Mouse (Mus musculus): Measurements from ENCODE around the gene Krtap5-2. TPM values are rescaled to one million over a fixed set of nuclear protein-coding genes. Genes with fewer than 3 reads are reported as not detected.
"Not testable (repeated sequence)": the region's sequence is repeated elsewhere in the genome, so short reads cannot be mapped to it uniquely, and the experiment has no call there.

Krtap5-2 gene
- total RNA-seq, 2 experiments from 2014 or later: not detected

DNA sequence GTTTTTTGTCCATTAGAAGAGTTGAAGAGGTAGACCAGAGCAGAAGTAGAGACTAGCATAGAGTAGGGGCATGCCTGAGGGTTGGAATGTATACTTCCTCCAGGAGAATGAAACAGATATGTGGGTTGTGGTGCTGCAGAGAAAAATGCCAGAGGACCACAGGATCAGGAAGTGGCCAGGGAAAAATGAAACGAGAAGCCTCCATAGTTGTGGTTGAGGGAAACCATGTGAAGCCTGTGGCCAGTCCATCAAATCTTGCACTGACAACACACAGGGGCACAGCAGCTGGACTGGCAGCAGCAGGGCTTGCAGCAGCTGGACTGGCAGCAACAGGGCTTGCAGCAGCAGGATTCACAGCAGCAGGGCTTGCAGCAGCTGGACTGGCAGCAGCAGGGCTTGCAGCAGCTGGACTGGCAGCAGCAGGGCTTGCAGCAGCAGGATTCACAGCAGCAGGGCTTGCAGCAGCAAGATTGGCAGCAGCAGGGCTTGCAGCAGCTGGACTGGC, 32.2 kb downstream of the Krtap5-2 start:
- not testable (repeated sequence) for ATAC-seq (replicated peaks; ENCODE audit: low FRiP score, poor library complexity, severe bottlenecking)

DNA sequence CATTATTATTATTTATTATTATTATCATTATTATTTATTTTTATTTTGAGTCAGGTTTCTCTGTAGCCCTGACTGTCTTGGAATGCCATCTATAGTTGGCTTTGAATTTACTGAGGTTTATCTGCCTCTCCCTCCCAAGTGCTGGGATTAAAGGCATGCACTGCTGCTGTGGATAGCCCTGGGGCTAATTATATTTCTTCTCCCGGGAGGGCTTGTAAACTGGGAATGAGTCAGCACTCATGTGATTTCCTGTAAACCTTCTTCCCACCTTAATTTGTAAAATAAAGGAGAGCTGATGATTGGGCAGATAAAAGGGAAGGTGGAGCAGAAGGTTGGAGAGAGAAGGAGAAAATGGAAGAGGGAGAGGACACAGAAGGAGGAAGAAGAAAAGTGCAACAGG, 35.1 kb downstream of the Krtap5-2 start:
- no peak for ATAC-seq (replicated peaks; ENCODE audit: low FRiP score, poor library complexity, severe bottlenecking)

DNA sequence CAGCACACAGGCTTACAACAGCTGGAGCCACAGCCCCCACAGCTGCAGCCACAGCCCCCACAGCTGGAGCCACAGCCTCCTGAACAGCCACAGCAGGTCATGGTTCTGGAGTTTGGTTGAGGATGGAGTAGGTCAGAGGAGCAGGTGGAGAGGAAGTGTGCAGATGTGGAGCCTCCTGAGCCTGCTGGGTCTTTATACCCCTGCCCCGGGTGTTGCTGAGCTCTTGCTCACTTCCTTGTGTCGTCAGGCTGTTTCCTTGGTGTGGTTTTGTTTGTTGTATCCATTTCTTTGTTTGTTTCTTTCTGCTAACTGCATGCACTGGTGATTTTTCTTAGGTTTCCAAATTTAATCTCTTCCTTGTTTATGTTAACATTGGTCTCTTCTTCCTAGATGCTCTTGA, 39.9 kb downstream of the Krtap5-2 start, which contains the start of gene Gm39115:
Gene Gm39115, minus strand, starts transcription at position 101 of the 400 bp plus-strand sequence.
- not testable (repeated sequence) for ATAC-seq (replicated peaks; ENCODE audit: low FRiP score, poor library complexity, severe bottlenecking)

DNA sequence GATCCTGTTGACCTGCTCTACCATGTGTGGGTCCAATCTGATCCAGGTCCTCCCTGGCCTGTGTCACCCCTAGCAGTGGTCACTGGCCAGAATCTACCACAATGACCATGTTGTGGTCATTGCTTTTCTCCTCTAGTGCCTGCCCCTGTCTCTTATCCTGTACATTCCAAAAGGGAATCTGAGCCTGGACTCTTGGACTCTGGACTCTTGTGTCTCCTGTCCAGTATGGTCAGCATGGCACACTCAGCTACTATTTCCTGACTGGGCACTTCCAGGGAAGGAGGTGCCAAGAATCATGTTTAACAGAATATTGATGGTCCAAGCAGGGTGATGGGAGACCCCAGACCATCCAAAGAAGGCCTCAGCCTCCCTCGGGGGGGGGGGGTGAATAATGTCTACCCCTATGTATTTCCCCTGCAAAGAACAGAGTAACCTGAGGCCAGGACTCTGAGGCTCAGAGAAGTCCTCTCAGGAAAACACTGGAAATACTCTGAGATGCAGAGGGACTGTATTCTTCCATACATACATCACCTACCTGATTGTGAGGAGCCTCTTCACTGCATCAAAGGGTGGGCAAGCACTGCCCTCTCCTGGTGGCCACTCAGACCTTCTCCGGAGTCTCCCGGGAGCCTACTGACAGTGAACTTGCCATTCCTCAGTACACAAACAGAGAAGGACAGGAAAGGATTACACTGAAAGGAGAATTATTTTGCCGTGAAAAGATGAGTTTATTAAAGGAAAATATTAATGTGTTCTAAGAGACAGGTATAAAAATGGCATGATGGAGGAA, 41.4 kb downstream of the Krtap5-2 start:
- ATAC-seq (replicated peaks; ENCODE audit: low FRiP score, poor library complexity, severe bottlenecking): no peak

DNA sequence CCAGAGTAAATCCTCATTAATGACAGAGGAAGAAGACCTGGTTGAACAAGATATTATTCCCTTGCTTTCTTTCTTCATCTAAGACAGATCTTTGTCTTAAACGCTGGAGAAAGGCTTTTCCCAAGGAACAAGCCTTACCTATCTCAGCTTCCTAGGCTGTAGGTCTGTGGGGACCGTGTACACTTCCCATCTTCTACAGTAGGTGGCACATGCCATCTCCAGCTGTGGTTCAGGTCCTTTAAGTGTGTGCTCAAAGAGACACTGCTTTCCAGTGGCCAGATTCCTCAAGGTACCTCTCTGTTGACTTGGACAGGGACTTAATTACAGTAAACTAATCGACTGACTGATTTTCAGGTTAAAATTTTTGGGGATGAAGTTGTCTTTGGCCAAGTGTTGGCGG, 47.0 kb downstream of the Krtap5-2 start:
- no peak for ATAC-seq (replicated peaks; ENCODE audit: low FRiP score, poor library complexity, severe bottlenecking)

Other genes with a start within 250 kb of the Krtap5-2 start
- gene Brsk2, start 226.3 kb downstream of the Krtap5-2 start, total RNA-seq (2015; ENCODE audit: low replicate concordance): not detected in 2 replicates
- gene Brsk2, start 226.3 kb downstream of the Krtap5-2 start, total RNA-seq (2017; ENCODE audit: low replicate concordance): not detected in 2 replicates
- 67.1 and 69.6 TPM in 2 replicates for gene Mob2, start 114.9 kb downstream of the Krtap5-2 start, total RNA-seq (2015; ENCODE audit: low replicate concordance)
- 75.1 and 76.9 TPM in 2 replicates for gene Mob2, start 114.9 kb downstream of the Krtap5-2 start, total RNA-seq (2017; ENCODE audit: low replicate concordance)
- 13.3 and 22.2 TPM in 2 replicates for gene Dusp8, start 80.2 kb downstream of the Krtap5-2 start, total RNA-seq (2015; ENCODE audit: low replicate concordance)
- gene Dusp8, start 80.2 kb downstream of the Krtap5-2 start, total RNA-seq (2017; ENCODE audit: low replicate concordance): 14.7 and 15.9 TPM in 2 replicates
- gene Gm45618, start 55.3 kb downstream of the Krtap5-2 start, total RNA-seq (2015; ENCODE audit: low replicate concordance): not detected in 2 replicates
- gene Gm45618, start 55.3 kb downstream of the Krtap5-2 start, total RNA-seq (2017; ENCODE audit: low replicate concordance): not detected in 2 replicates
- gene Gm39115, start 40.0 kb downstream of the Krtap5-2 start, total RNA-seq (2015; ENCODE audit: low replicate concordance): not detected in 2 replicates
- gene Gm39115, start 40.0 kb downstream of the Krtap5-2 start, total RNA-seq (2017; ENCODE audit: low replicate concordance): not detected in 2 replicates
- gene Gm45337, start 31.4 kb downstream of the Krtap5-2 start, total RNA-seq (2015; ENCODE audit: low replicate concordance): not detected in 2 replicates
- not detected in 2 replicates for gene Gm45337, start 31.4 kb downstream of the Krtap5-2 start, total RNA-seq (2017; ENCODE audit: low replicate concordance)
- gene Gm29735, start 18.9 kb downstream of the Krtap5-2 start, total RNA-seq (2015; ENCODE audit: low replicate concordance): not detected in 2 replicates
- gene Gm29735, start 18.9 kb downstream of the Krtap5-2 start, total RNA-seq (2017; ENCODE audit: low replicate concordance): not detected in 2 replicates
- gene Gm4553, start 10.3 kb downstream of the Krtap5-2 start, total RNA-seq (2015; ENCODE audit: low replicate concordance): not detected in 2 replicates
- not detected in 2 replicates for gene Gm4553, start 10.3 kb downstream of the Krtap5-2 start, total RNA-seq (2017; ENCODE audit: low replicate concordance)
- not detected in 2 replicates for gene Gm10153, start 14.4 kb upstream of the Krtap5-2 start, total RNA-seq (2015; ENCODE audit: low replicate concordance)
- gene Gm10153, start 14.4 kb upstream of the Krtap5-2 start, total RNA-seq (2017; ENCODE audit: low replicate concordance): not detected in 2 replicates
- not detected in 2 replicates for gene Krtap5-3, start 25.4 kb upstream of the Krtap5-2 start, total RNA-seq (2015; ENCODE audit: low replicate concordance)
- gene Krtap5-3, start 25.4 kb upstream of the Krtap5-2 start, total RNA-seq (2017; ENCODE audit: low replicate concordance): not detected in 2 replicates
- not detected in 2 replicates for gene Gm7579, start 35.9 kb upstream of the Krtap5-2 start, total RNA-seq (2015; ENCODE audit: low replicate concordance)
- not detected in 2 replicates for gene Gm7579, start 35.9 kb upstream of the Krtap5-2 start, total RNA-seq (2017; ENCODE audit: low replicate concordance)
- not detected in 2 replicates for gene Krtap5-5, start 54.0 kb upstream of the Krtap5-2 start, total RNA-seq (2015; ENCODE audit: low replicate concordance)
- not detected in 2 replicates for gene Krtap5-5, start 54.0 kb upstream of the Krtap5-2 start, total RNA-seq (2017; ENCODE audit: low replicate concordance)
- gene Gm40460, start 65.1 kb upstream of the Krtap5-2 start, total RNA-seq (2015; ENCODE audit: low replicate concordance): not detected in 2 replicates
- gene Gm40460, start 65.1 kb upstream of the Krtap5-2 start, total RNA-seq (2017; ENCODE audit: low replicate concordance): not detected in 2 replicates
- not detected in 2 replicates for gene Gm2431, start 82.3 kb upstream of the Krtap5-2 start, total RNA-seq (2015; ENCODE audit: low replicate concordance)
- gene Gm2431, start 82.3 kb upstream of the Krtap5-2 start, total RNA-seq (2017; ENCODE audit: low replicate concordance): not detected in 2 replicates
- not detected in 2 replicates for gene Gm4559, start 98.4 kb upstream of the Krtap5-2 start, total RNA-seq (2015; ENCODE audit: low replicate concordance)
- not detected in 2 replicates for gene Gm4559, start 98.4 kb upstream of the Krtap5-2 start, total RNA-seq (2017; ENCODE audit: low replicate concordance)
- not detected in 2 replicates for gene Krtap5-1, start 121.1 kb upstream of the Krtap5-2 start, total RNA-seq (2015; ENCODE audit: low replicate concordance)
- not detected in 2 replicates for gene Krtap5-1, start 121.1 kb upstream of the Krtap5-2 start, total RNA-seq (2017; ENCODE audit: low replicate concordance)
- not detected in 2 replicates for gene Krtap5-4, start 127.5 kb upstream of the Krtap5-2 start, total RNA-seq (2015; ENCODE audit: low replicate concordance)
- not detected in 2 replicates for gene Krtap5-4, start 127.5 kb upstream of the Krtap5-2 start, total RNA-seq (2017; ENCODE audit: low replicate concordance)
- gene Ifitm10, start 197.7 kb upstream of the Krtap5-2 start, total RNA-seq (2015; ENCODE audit: low replicate concordance): 1.0 and 1.2 TPM in 2 replicates
- gene Ifitm10, start 197.7 kb upstream of the Krtap5-2 start, total RNA-seq (2017; ENCODE audit: low replicate concordance): 0.42 TPM in 1 of 2 replicates, not detected in the other
- not detected in 2 replicates for gene Gm49369, start 206.7 kb upstream of the Krtap5-2 start, total RNA-seq (2015; ENCODE audit: low replicate concordance)
- gene Gm49369, start 206.7 kb upstream of the Krtap5-2 start, total RNA-seq (2017; ENCODE audit: low replicate concordance): 121 and 215 TPM in 2 replicates
- 138 and 155 TPM in 2 replicates for gene Ctsd, start 212.0 kb upstream of the Krtap5-2 start, total RNA-seq (2015; ENCODE audit: low replicate concordance)
- 126 and 150 TPM in 2 replicates for gene Ctsd, start 212.0 kb upstream of the Krtap5-2 start, total RNA-seq (2017; ENCODE audit: low replicate concordance)